9 mouse cellular contexts compared by ENCODE assay signal in the genomic region with DNA sequence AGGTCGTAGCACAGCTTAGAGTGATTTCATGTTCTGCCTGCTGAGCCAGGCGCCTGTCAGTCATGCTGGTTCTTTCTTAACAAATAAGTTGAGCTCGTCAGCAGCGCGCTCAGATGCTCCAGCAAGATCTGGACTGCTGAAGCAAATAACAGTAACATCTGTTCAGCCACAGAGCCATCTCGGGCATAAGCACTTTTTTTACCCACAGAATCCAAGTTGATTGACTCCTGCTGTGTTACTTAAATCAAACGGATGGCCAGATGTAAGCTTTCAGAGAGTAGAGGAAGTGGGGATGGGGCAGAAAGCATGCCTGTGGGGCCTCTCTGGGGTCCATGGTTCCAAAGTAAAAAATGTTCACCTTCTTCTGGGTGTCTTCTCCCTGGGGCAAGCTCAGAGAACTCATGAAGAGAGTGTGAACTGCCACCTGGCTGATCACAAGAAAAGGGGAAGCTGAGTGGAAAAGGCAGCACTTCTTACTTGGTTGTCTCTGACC. TPM values are rescaled to one million over a fixed set of nuclear protein-coding genes. Genes with fewer than 3 reads are reported as not detected.
DNase-seq lines count a peak whose midpoint lies in the region; ATAC-seq and TF ChIP-seq lines count a peak whose summit lies in the region.
"Had no signal": no experiment of that assay in that cellular context is flagged by ENCODE, and none has a peak within 500 bp of the region (broad histone marks: within the 10 kb centered on the region; RNA-seq: fewer than 3 reads in every experiment).

No protein-coding gene starts in this region.

- H3K4me3 ChIP-seq in lung, embryonic 14.5 days (ENCODE audit: low read depth, low read length): no peak overlapping the region
- H3K4me3 ChIP-seq in brown adipose tissue, adult 24 weeks (ENCODE audit: insufficient read depth, low read depth, low read length): no peak overlapping the region
- H3K4me3 ChIP-seq in embryonic facial prominence, embryonic 15.5 days (replicated peaks): no peak overlapping the region
- no peak overlapping the region for H3K4me3 ChIP-seq in thymus, adult 2 months (ENCODE audit: control insufficient read depth, insufficient read depth, low read length)
- H3K4me3 ChIP-seq: heart, embryonic 10.5 days had no signal

- no peak for TF ChIP-seq POLR2A in thymus, adult 2 months (IDR thresholded peaks at IDR 0.05; ENCODE audit: control insufficient read depth, extremely low read depth, insufficient read depth, low read length, poor library complexity)

- H3K27me3 ChIP-seq in lung, embryonic 14.5 days (ENCODE audit: insufficient read depth, low read length): no peaks in the 10 kb centered on the region
- no peaks in the 10 kb centered on the region for H3K27me3 ChIP-seq in embryonic facial prominence, embryonic 15.5 days
- no peaks in the 10 kb centered on the region for H3K27me3 ChIP-seq in thymus, adult 2 months (ENCODE audit: control insufficient read depth, insufficient read depth, low read length)

- no peak for ATAC-seq in lung, embryonic 14.5 days (ENCODE audit: insufficient read depth)
- peak; percentile 51; the same call in 1 of the 2 replicates for ATAC-seq in embryonic facial prominence, embryonic 15.5 days (ENCODE audit: insufficient number of reproducible peaks, low FRiP score, low TSS enrichment, low read depth)

- no peak for TF ChIP-seq CTCF in lung, embryonic 14.5 days (IDR thresholded peaks at IDR 0.05; ENCODE audit: low read depth)
- no peak for TF ChIP-seq CTCF in thymus, adult 2 months (IDR thresholded peaks at IDR 0.05; ENCODE audit: borderline replicate concordance, control insufficient read depth, extremely low read depth, insufficient read depth, low read length, poor library complexity)

- no peak overlapping the region for H3K27ac ChIP-seq in lung, embryonic 14.5 days (ENCODE audit: low read depth)
- peak overlapping the region; percentile 38; the same call in 1 of the 2 replicates for H3K27ac ChIP-seq in brown adipose tissue, adult 24 weeks (replicated peaks; ENCODE audit: low read depth, low read length)
- peak overlapping the region; percentile 73; the same call in 1 of the 2 replicates for H3K27ac ChIP-seq in embryonic facial prominence, embryonic 15.5 days (replicated peaks)
- peak overlapping the region; percentile 51; the same call in 1 of the 2 replicates for H3K27ac ChIP-seq in thymus, adult 2 months (ENCODE audit: control insufficient read depth, insufficient read depth, low read length)
- H3K27ac ChIP-seq: heart, embryonic 10.5 days had no signal

- H3K4me1 ChIP-seq in lung, embryonic 14.5 days (ENCODE audit: insufficient read depth): no peaks in the 10 kb centered on the region
- H3K4me1 ChIP-seq in brown adipose tissue, adult 24 weeks (ENCODE audit: control insufficient read depth, insufficient read depth, insufficient read length, low read length): peaks cover 10% of the 10 kb centered on the region; the same call in 1 of the 2 replicates
- peaks cover 6% of the 10 kb centered on the region; the same call in 1 of the 2 replicates for H3K4me1 ChIP-seq in embryonic facial prominence, embryonic 15.5 days
- H3K4me1 ChIP-seq in thymus, adult 2 months (replicated peaks; ENCODE audit: control insufficient read depth, insufficient read depth, low read length): peaks cover 9% of the 10 kb centered on the region

- no peak overlapping the region for H3K9ac ChIP-seq in lung, embryonic 14.5 days
- no peak overlapping the region for H3K9ac ChIP-seq in embryonic facial prominence, embryonic 15.5 days

- WGBS in lung, embryonic 14.5 days: 36% methylated on average over 7 of the region's 7 CpGs
- WGBS in embryonic facial prominence, embryonic 15.5 days: 7% methylated on average over 7 of the region's 7 CpGs
- WGBS in thymus, adult 2 months: 6% methylated on average over 7 of the region's 7 CpGs

- peak; percentile 56 for DNase-seq in lung, embryonic 14.5 days
- DNase-seq in lung, adult 18-20 months: no peak
- DNase-seq in thymus, adult 2 months: peak; percentile 35
- no peak for DNase-seq in kidney, adult 11 months
- no peak for DNase-seq in kidney, adult 18-20 months
- DNase-seq: cerebellum, postnatal 36 days had no signal

- peaks cover 3% of the 10 kb centered on the region; the same call in 1 of the 2 replicates for H3K36me3 ChIP-seq in lung, embryonic 14.5 days (ENCODE audit: insufficient read depth)
- no peaks in the 10 kb centered on the region for H3K36me3 ChIP-seq in embryonic facial prominence, embryonic 15.5 days
- no peaks in the 10 kb centered on the region for H3K36me3 ChIP-seq in thymus, adult 2 months (ENCODE audit: control insufficient read depth, insufficient read depth, low read length)

- H3K9me3 ChIP-seq in lung, embryonic 14.5 days (ENCODE audit: low read depth, low read length): no peaks in the 10 kb centered on the region
- H3K9me3 ChIP-seq in embryonic facial prominence, embryonic 15.5 days (replicated peaks): no peaks in the 10 kb centered on the region
- H3K9me3 ChIP-seq: heart, embryonic 10.5 days had no signal

- no peak overlapping the region for H3K4me2 ChIP-seq in lung, embryonic 14.5 days
- H3K4me2 ChIP-seq in embryonic facial prominence, embryonic 15.5 days (replicated peaks): no peak overlapping the region

RNA-seq across cellular contexts. Expression of a gene that starts 3.5 kb away (rescaled TPM):
- 51.9 and 52.6 TPM in 2 replicates for polyA plus RNA-seq in lung, embryonic 14.5 days (2014; fragmentation: Nextera tagmentation; extraction: Ambion mirVana)
- 30.6 and 41.6 TPM in 2 replicates for polyA plus RNA-seq in brown adipose tissue, adult 24 weeks (2012; ENCODE audit: insufficient read depth, insufficient read length, missing spikeins)
- polyA plus RNA-seq in embryonic facial prominence, embryonic 15.5 days (2015; fragmentation: Nextera tagmentation; extraction: Ambion mirVana): 23.1 and 24.6 TPM in 2 replicates
- 99.2 and 117 TPM in 2 replicates for polyA plus RNA-seq in thymus, adult 2 months (2012; rRNA removed)

Comparison
In these comparisons a context has a peak if more than half of its experiments do, and no peak if none do; other contexts are left out.
1. DNase-seq: peak in lung, embryonic 14.5 days (single experiment) and thymus, adult 2 months (single experiment); none in lung, adult 18-20 months (0 of 2), kidney, adult 11 months (single experiment) and kidney, adult 18-20 months (single experiment).